Mouse (Mus musculus): ENCODE data around the gene Gm3727. TPM values are rescaled to one million over a fixed set of nuclear protein-coding genes. Genes with fewer than 3 reads are reported as not detected.
"Not testable (repeated sequence)": the region's sequence is repeated elsewhere in the genome, so short reads cannot be mapped to it uniquely, and the experiment has no call there.

Gm3727 gene
- not detected in 2 replicates for polyA plus RNA-seq (2015; fragmentation: Nextera tagmentation; extraction: Ambion mirVana)

GRCm38 (mm10) chr14:7264614-7265013 is at the start of gene Gm3727:
Gene Gm3727, minus strand, starts transcription at chr14:7264714.
- H3K9me3 ChIP-seq; H3K27ac ChIP-seq; H3K27me3 ChIP-seq; H3K4me3 ChIP-seq; H3K4me2 ChIP-seq (replicated peaks); ATAC-seq (ENCODE audit: low FRiP score, low read depth); H3K36me3 ChIP-seq; H3K9ac ChIP-seq; H3K4me1 ChIP-seq: not testable (repeated sequence)
- WGBS: 74% methylated on average over 3 of the region's 3 CpGs

GRCm38 (mm10) chr14:7243498-7243897 is 21.0 kb downstream of the Gm3727 start:
- not testable (repeated sequence) for H3K9me3 ChIP-seq; H3K4me3 ChIP-seq; H3K4me2 ChIP-seq (replicated peaks); ATAC-seq (ENCODE audit: low FRiP score, low read depth); H3K27me3 ChIP-seq; H3K36me3 ChIP-seq; H3K27ac ChIP-seq; H3K9ac ChIP-seq; H3K4me1 ChIP-seq
- WGBS: 3% methylated on average over 8 of the region's 10 CpGs

Other genes with a start within 250 kb of the Gm3727 start
- 0.93 and 1.0 TPM in 2 replicates for gene Gm10406, start 237.3 kb downstream of the Gm3727 start, polyA plus RNA-seq (2015; fragmentation: Nextera tagmentation; extraction: Ambion mirVana)
- gene Gm3685, start 219.7 kb downstream of the Gm3727 start, polyA plus RNA-seq (2015; fragmentation: Nextera tagmentation; extraction: Ambion mirVana): not detected in 2 replicates
- 0.98 and 1.1 TPM in 2 replicates for gene Gm3696, start 164.1 kb downstream of the Gm3727 start, polyA plus RNA-seq (2015; fragmentation: Nextera tagmentation; extraction: Ambion mirVana)
- not detected in 2 replicates for gene Gm6676, start 139.3 kb downstream of the Gm3727 start, polyA plus RNA-seq (2015; fragmentation: Nextera tagmentation; extraction: Ambion mirVana)
- gene Gm3512, start 90.2 kb downstream of the Gm3727 start, polyA plus RNA-seq (2015; fragmentation: Nextera tagmentation; extraction: Ambion mirVana): 3.9 and 4.9 TPM in 2 replicates
- gene Gm16434, start 70.2 kb downstream of the Gm3727 start, polyA plus RNA-seq (2015; fragmentation: Nextera tagmentation; extraction: Ambion mirVana): not detected in 2 replicates
- gene Gm3739, start 50.3 kb upstream of the Gm3727 start, polyA plus RNA-seq (2015; fragmentation: Nextera tagmentation; extraction: Ambion mirVana): 0.71 and 1.1 TPM in 2 replicates
- not detected in 2 replicates for gene Gm5797, start 67.7 kb upstream of the Gm3727 start, polyA plus RNA-seq (2015; fragmentation: Nextera tagmentation; extraction: Ambion mirVana)
- not detected in 2 replicates for gene Gm8374, start 100.4 kb upstream of the Gm3727 start, polyA plus RNA-seq (2015; fragmentation: Nextera tagmentation; extraction: Ambion mirVana)
- gene Gm3755, start 186.2 kb upstream of the Gm3727 start, polyA plus RNA-seq (2015; fragmentation: Nextera tagmentation; extraction: Ambion mirVana): not detected in 2 replicates
- 0.39 and 0.88 TPM in 2 replicates for gene Gm3752, start 219.0 kb upstream of the Gm3727 start, polyA plus RNA-seq (2015; fragmentation: Nextera tagmentation; extraction: Ambion mirVana)